Comparison of ENCODE assay signal across 18 mouse cellular contexts in genomic region chr14:22620191-22620590, GRCm38 (mm10).
"Had no signal": no experiment of that assay in that cellular context is flagged by ENCODE, and none has a peak within 500 bp of the region (broad histone marks: within the 10 kb centered on the region; RNA-seq: fewer than 3 reads in every experiment).

No protein-coding gene starts in this region.

- H3K4me3 ChIP-seq: kidney, embryonic 15.5 days; left cerebral cortex, adult 2 months; limb, embryonic 10.5 days; limb, embryonic 13.5 days; liver, embryonic 13.5 days; megakaryocyte, embryonic 14.5 days; midbrain, embryonic 10.5 days; midbrain, embryonic 13.5 days; myocyte; neural tube, embryonic 13.5 days had no signal

- DNase-seq: kidney, adult 8-10 months; kidney, postnatal 10 days; kidney, postnatal 36 days; layer of hippocampus, postnatal 36 days; liver; liver, embryonic 13.5 days; lung, embryonic 14.5 days; thymus, adult 18-20 months; thymus, postnatal 36 days had no signal

- H3K4me1 ChIP-seq: kidney, embryonic 15.5 days; liver, embryonic 13.5 days; megakaryocyte, embryonic 14.5 days; midbrain, embryonic 10.5 days; midbrain, embryonic 13.5 days; neural tube, embryonic 13.5 days had no signal
